Mouse (Mus musculus): ENCODE results near the gene Mospd3. TPM values are rescaled to one million over a fixed set of nuclear protein-coding genes. Genes with fewer than 3 reads are reported as not detected.

Mospd3 gene
- 81.7 and 85.4 TPM in 2 replicates for polyA plus RNA-seq (2014; fragmentation: Nextera tagmentation; extraction: Ambion mirVana)

DNA sequence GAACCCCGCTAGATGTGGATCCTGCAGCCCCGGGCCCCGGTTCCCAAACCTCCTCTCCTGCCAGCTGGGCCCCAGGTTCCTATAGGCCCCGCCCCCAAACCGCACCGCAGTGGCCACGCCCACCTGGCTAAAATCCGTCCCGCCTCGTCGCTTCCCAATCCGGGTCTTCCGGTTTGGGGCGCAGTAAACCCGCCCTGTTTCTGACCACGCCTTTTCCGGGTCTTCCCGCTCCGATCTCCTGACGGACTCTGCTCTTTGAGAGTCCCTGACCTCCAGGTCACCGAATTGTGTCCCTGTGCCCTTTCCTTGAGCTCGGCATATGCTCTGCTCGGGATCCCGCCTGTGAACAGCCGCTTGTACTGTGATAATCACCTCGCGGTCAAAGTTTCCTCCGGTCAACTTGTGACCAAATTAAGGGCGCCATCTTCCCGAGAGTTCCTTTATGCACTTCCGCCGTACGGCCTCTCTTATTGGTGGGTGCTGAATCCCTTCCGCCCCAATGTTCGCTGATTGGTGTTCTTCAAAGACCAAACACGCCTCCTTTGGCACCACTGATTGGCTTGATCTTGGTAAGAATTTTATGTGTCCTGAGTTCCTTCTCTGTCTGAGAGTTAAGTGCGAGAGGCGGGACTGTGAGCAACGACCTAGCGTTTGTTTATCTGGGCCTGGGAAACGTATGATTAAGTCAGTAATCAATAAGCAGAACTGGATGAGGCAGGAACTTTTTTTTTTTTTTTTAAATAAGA, at the start of gene Mospd3:
Gene Mospd3, minus strand, starts transcription at position 440 of the 746 bp plus-strand sequence.
- ATAC-seq (ENCODE audit: low FRiP score) (peak; percentile 95), DNase-seq (ENCODE audit: low spot score) (peak; percentile 94)
- Histone ChIP-seq H3K4me1 (replicated peaks; ENCODE audit: control insufficient read depth, insufficient read depth, low read length) (peaks cover 12% of the 10 kb centered on the region), H3K27ac (peak within 1 kb of the TSS; percentile 83), H3K9me3 (ENCODE audit: control insufficient read depth, low read length) (no peaks in the 10 kb centered on the region), H3K36me3 (replicated peaks; ENCODE audit: control insufficient read depth, insufficient read depth) (peaks cover 12% of the 10 kb centered on the region; the same call in 1 of the 2 replicates), H3K9ac (peak within 1 kb of the TSS; percentile 82), H3K4me2 (replicated peaks) (peak within 1 kb of the TSS; percentile 83), H3K27me3 (ENCODE audit: control insufficient read depth, insufficient read depth, low read length) (no peaks in the 10 kb centered on the region), H3K4me3 (replicated peaks; ENCODE audit: low read length) (peak within 1 kb of the TSS; percentile 61)
- WGBS = under 1% methylated on average over 41 of the region's 41 CpGs

DNA sequence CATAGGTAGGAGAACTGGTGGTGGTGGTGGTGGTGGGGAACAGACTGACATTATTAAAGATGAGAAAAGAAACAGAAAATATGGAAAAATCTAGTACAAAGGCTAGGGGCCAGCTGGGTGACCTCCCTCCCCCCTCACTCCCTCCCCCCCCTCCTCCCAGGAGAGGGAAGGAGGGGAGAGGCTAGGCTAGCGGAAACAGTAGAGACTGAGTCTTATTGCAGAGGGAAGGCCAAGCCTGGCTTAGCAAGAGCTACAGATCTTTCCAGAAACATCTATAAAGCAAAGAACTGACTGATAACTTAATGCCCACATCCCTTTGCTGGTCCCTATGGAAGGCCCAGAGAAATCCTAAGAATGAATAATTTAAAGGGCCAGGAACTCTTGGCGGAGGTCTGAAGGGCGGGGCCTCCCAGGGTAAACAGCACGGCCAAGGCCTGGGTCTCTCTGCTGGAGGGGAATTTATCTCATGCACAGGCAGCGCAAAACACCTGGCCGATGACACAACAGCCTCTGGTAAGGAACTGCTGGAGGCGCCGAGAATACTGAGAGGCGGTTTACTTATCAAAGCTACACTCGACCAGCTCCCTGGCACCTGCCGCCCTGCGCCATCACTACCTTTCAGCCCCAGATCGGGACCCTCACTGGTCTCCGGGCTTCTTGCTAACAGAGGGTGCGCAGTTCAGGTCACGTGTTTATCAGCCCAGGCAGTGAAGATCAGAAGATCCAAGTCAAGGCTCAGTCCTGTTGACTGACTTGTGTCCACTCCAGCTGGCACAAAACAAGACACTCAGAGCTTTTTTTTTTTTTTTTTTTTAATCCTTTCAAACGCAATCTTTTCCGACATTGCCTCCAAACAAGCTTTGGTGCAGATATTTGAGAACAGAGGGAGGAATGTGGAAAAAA, 49.1 kb upstream of the Mospd3 start:
- Histone ChIP-seq H3K4me1 (replicated peaks; ENCODE audit: control insufficient read depth, insufficient read depth, low read length) (peaks cover 5% of the 10 kb centered on the region; the same call in 1 of the 2 replicates), H3K4me3 (replicated peaks; ENCODE audit: low read length) (no peak overlapping the region), H3K9me3 (ENCODE audit: control insufficient read depth, low read length) (no peaks in the 10 kb centered on the region), H3K9ac (peak overlapping the region; percentile 35; the same call in 1 of the 2 replicates), H3K27me3 (ENCODE audit: control insufficient read depth, insufficient read depth, low read length) (peaks cover 22% of the 10 kb centered on the region), H3K4me2 (replicated peaks) (0 out of 2 replicates have a peak overlapping the region, but pooled peaks have one; percentile 5), H3K27ac (no peak overlapping the region), H3K36me3 (replicated peaks; ENCODE audit: control insufficient read depth, insufficient read depth) (peaks cover 27% of the 10 kb centered on the region)
- ATAC-seq (ENCODE audit: low FRiP score) = no peak
- no peak for DNase-seq (ENCODE audit: low spot score)
- 14% methylated on average over 18 of the region's 18 CpGs for WGBS

DNA sequence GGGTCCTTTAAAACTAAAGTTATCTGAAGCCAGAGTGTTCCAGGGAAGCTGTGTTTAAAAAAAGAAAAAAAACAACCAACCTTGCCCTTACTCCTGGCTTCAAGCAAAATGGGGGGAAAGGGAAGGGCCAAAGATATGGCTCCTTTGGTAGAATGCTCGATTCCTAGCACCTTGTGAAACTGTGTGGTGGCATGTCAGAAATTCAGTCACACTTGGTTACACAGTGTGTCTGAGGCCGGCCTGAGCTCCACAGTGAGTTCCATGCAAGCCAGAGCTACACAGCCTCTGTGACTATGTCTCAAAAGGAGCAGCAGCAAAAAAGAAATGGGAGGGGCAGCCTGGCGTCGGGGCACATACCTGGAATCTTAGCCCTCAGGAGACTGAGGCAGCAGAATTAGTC, 48.4 kb upstream of the Mospd3 start:
- Histone ChIP-seq H3K27me3 (ENCODE audit: control insufficient read depth, insufficient read depth, low read length) (peaks cover 28% of the 10 kb centered on the region), H3K9me3 (ENCODE audit: control insufficient read depth, low read length) (no peaks in the 10 kb centered on the region), H3K4me1 (replicated peaks; ENCODE audit: control insufficient read depth, insufficient read depth, low read length) (peaks cover 6% of the 10 kb centered on the region; the same call in 1 of the 2 replicates), H3K4me3 (replicated peaks; ENCODE audit: low read length) (no peak overlapping the region), H3K9ac (no peak overlapping the region), H3K4me2 (replicated peaks) (no peak overlapping the region), H3K27ac (no peak overlapping the region), H3K36me3 (replicated peaks; ENCODE audit: control insufficient read depth, insufficient read depth) (peaks cover 24% of the 10 kb centered on the region)
- DNase-seq (ENCODE audit: low spot score) (no peak), ATAC-seq (ENCODE audit: low FRiP score) (no peak)
- 25% methylated on average over 4 of the region's 4 CpGs for WGBS

DNA sequence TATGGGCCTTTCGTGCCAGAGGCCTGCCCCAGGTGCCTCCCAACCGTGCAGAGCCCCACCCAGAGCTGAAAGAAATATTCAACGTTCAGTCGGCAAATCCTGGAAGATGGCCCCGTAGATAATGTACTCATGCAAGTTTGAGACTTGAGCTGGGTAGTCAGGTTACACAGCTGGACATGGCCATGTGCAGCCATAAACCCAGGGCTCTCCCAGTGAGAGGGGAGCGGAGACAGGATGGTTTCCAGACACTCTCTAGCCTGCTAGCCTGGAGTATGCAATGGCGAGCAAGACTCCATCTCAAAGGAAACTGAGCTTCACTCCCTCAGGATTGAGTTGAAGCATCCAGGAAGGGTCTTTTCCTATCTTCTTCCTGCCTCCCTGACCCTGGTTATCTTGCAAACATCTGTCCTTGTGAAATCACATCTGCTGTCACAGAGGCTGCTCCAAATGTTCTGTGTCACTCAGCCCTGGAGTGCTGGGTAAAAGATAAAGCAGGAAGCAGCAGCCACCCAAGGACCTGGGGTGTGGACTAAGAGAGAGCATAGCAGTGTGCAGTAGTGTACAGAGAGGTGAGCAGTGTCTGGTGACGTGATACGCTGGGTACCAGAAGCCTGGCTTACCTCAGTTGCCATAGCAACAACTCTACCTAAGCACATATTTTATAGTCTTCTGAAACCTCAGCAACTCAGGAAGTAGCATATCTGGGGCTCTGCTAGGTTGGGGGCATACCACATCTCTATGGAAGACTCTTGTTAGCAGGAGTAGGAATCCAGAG, 47.2 kb upstream of the Mospd3 start:
- 73% methylated on average over 9 of the region's 9 CpGs for WGBS
- no peak; the same call in 1 of the 2 replicates for ATAC-seq (ENCODE audit: low FRiP score)
- H3K27me3 ChIP-seq (ENCODE audit: control insufficient read depth, insufficient read depth, low read length) = peaks cover 37% of the 10 kb centered on the region
- no peak overlapping the region for H3K4me2 ChIP-seq (replicated peaks)
- no peak overlapping the region for H3K9ac ChIP-seq
- H3K9me3 ChIP-seq (ENCODE audit: control insufficient read depth, low read length) = no peaks in the 10 kb centered on the region
- peaks cover 6% of the 10 kb centered on the region; the same call in 1 of the 2 replicates for H3K4me1 ChIP-seq (replicated peaks; ENCODE audit: control insufficient read depth, insufficient read depth, low read length)
- peaks cover 16% of the 10 kb centered on the region; the same call in 1 of the 2 replicates for H3K36me3 ChIP-seq (replicated peaks; ENCODE audit: control insufficient read depth, insufficient read depth)
- no peak overlapping the region for H3K27ac ChIP-seq
- no peak overlapping the region for H3K4me3 ChIP-seq (replicated peaks; ENCODE audit: low read length)
- no peak for DNase-seq (ENCODE audit: low spot score)

DNA sequence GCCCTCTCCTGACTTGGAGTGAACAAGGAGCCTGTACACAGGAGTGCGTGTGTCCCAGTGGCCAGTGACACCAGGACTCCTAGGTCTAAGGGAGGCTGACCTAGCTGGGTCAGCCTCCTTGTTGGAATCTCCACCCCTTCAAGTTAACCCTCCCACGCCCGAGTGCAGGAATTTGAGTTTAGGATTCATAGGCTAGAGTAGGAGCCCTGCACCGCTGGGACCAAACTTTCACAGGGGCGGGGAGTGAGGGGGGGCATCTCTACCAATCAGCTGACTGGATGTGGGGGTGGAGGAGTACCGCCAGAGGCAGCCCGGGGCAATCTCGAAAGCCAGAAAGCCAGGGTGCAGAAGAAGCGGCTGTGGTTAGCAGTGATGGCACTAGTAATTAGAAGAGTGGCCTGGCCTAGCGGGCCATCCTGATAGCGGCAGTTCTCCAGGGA, 44.8 kb upstream of the Mospd3 start, which contains the start of gene Irs3:
Gene Irs3, minus strand, starts transcription at position 63 of the 440 bp plus-strand sequence.
- Histone ChIP-seq H3K27me3 (ENCODE audit: control insufficient read depth, insufficient read depth, low read length) (peaks cover 37% of the 10 kb centered on the region), H3K27ac (no peak within 1 kb of the TSS), H3K4me2 (replicated peaks) (peak within 1 kb of the TSS; percentile 43), H3K9ac (no peak within 1 kb of the TSS), H3K4me1 (replicated peaks; ENCODE audit: control insufficient read depth, insufficient read depth, low read length) (peaks cover 6% of the 10 kb centered on the region; the same call in 1 of the 2 replicates), H3K9me3 (ENCODE audit: control insufficient read depth, low read length) (no peaks in the 10 kb centered on the region), H3K36me3 (replicated peaks; ENCODE audit: control insufficient read depth, insufficient read depth) (peaks cover 19% of the 10 kb centered on the region), H3K4me3 (replicated peaks; ENCODE audit: low read length) (peak within 1 kb of the TSS; percentile 15)
- ATAC-seq (ENCODE audit: low FRiP score) (no peak), DNase-seq (ENCODE audit: low spot score) (no peak)
- 20% methylated on average over 11 of the region's 11 CpGs for WGBS

DNA sequence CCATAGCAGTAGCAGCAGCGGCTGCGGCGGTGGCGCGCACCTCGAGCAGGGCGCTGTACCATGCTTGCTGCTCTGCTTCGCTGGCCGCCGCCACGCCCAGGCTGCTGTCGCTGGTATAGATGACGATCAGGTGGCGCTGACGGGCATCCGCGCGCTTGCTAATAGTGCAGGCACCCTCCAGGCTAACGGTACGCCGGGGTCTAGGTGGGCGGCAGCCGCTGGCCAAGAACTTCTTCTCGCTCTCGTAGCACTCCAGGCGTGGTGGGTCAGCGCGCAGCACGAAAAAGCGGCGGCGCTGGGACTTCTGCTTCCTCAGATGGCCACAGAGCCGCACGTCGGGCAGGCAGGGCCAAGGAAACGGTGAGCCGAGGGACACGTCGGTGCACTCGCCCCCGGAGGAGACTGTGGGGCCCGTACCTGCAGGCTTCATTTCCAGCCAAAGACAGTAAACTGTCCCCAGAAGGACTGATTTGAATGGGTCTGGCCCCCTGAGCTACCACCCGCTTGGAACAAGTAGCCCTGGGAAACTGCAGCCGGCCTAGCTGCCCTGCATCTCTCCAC, 44.3 kb upstream of the Mospd3 start:
- H3K4me3 ChIP-seq (replicated peaks; ENCODE audit: low read length) = peak overlapping the region; percentile 15
- peaks cover 24% of the 10 kb centered on the region for H3K36me3 ChIP-seq (replicated peaks; ENCODE audit: control insufficient read depth, insufficient read depth)
- H3K9me3 ChIP-seq (ENCODE audit: control insufficient read depth, low read length) = no peaks in the 10 kb centered on the region
- 0 out of 2 replicates have a peak, but pooled peaks have one; percentile 38 for ATAC-seq (ENCODE audit: low FRiP score)
- H3K27ac ChIP-seq = no peak overlapping the region
- no peak for DNase-seq (ENCODE audit: low spot score)
- H3K4me1 ChIP-seq (replicated peaks; ENCODE audit: control insufficient read depth, insufficient read depth, low read length) = peaks cover 6% of the 10 kb centered on the region; the same call in 1 of the 2 replicates
- peak overlapping the region; percentile 43 for H3K4me2 ChIP-seq (replicated peaks)
- H3K9ac ChIP-seq = no peak overlapping the region
- H3K27me3 ChIP-seq (ENCODE audit: control insufficient read depth, insufficient read depth, low read length) = peaks cover 37% of the 10 kb centered on the region
- WGBS = 3% methylated on average over 44 of the region's 44 CpGs

DNA sequence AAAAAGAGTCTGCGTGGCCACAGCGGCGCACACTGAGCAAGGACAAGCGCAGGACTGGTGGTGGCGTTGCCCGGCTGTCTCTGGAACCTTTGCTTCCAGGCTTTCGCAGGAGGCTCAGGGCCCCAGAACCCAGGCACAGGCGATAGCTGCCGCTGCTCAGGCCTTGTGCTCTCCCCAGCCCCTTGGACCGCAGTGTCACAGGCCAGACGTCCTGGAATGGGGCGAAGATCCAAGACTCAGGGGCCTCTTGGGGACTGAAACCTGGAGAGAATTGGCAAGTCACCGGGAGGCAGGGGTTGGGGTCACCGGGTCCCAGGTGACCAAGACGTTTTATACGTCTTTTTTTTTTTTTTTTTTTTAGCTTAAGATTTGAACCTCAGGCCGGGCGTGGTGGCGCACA, 43.6 kb upstream of the Mospd3 start:
- no peak overlapping the region for H3K4me3 ChIP-seq (replicated peaks; ENCODE audit: low read length)
- peaks cover 31% of the 10 kb centered on the region for H3K36me3 ChIP-seq (replicated peaks; ENCODE audit: control insufficient read depth, insufficient read depth)
- H3K9me3 ChIP-seq (ENCODE audit: control insufficient read depth, low read length) = no peaks in the 10 kb centered on the region
- H3K9ac ChIP-seq = no peak overlapping the region
- peaks cover 6% of the 10 kb centered on the region; the same call in 1 of the 2 replicates for H3K4me1 ChIP-seq (replicated peaks; ENCODE audit: control insufficient read depth, insufficient read depth, low read length)
- WGBS = 37% methylated on average over 19 of the region's 19 CpGs
- DNase-seq (ENCODE audit: low spot score) (no peak), ATAC-seq (ENCODE audit: low FRiP score) (no peak)
- no peak overlapping the region for H3K27ac ChIP-seq
- H3K4me2 ChIP-seq (replicated peaks) = no peak overlapping the region
- H3K27me3 ChIP-seq (ENCODE audit: control insufficient read depth, insufficient read depth, low read length) = peaks cover 37% of the 10 kb centered on the region

DNA sequence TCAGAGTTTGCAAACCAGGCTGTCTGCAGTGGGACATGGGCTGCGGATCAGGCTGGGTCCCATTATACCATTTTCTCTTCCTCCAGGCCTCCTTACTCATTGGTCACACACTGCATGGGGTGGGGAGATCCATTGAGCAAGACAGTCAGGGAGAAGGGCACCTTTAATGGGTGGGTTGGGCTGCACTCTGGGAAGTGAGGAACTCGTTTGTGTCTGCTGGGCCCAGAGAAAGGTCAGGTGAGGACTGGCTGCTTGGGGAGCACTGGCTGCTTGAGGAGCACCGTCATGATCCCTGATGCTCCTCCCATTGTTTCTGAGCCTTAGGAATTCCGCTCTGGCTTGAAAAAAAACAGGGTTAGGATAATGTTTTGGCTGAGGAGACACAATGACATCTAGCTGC, 42.0 kb upstream of the Mospd3 start:
- H3K9me3 ChIP-seq (ENCODE audit: control insufficient read depth, low read length) = no peaks in the 10 kb centered on the region
- H3K9ac ChIP-seq = no peak overlapping the region
- ATAC-seq (ENCODE audit: low FRiP score) = no peak
- H3K36me3 ChIP-seq (replicated peaks; ENCODE audit: control insufficient read depth, insufficient read depth) = peaks cover 47% of the 10 kb centered on the region
- no peak overlapping the region for H3K4me3 ChIP-seq (replicated peaks; ENCODE audit: low read length)
- H3K27me3 ChIP-seq (ENCODE audit: control insufficient read depth, insufficient read depth, low read length) = peaks cover 37% of the 10 kb centered on the region
- 54% methylated on average over 4 of the region's 4 CpGs for WGBS
- no peak for DNase-seq (ENCODE audit: low spot score)
- H3K4me1 ChIP-seq (replicated peaks; ENCODE audit: control insufficient read depth, insufficient read depth, low read length) = peaks cover 6% of the 10 kb centered on the region; the same call in 1 of the 2 replicates
- no peak overlapping the region for H3K27ac ChIP-seq
- no peak overlapping the region for H3K4me2 ChIP-seq (replicated peaks)

All from hindbrain, embryonic 14.5 days (tissue).